Comparison of ENCODE assay signal across 8 mouse cellular contexts in the genomic region with DNA sequence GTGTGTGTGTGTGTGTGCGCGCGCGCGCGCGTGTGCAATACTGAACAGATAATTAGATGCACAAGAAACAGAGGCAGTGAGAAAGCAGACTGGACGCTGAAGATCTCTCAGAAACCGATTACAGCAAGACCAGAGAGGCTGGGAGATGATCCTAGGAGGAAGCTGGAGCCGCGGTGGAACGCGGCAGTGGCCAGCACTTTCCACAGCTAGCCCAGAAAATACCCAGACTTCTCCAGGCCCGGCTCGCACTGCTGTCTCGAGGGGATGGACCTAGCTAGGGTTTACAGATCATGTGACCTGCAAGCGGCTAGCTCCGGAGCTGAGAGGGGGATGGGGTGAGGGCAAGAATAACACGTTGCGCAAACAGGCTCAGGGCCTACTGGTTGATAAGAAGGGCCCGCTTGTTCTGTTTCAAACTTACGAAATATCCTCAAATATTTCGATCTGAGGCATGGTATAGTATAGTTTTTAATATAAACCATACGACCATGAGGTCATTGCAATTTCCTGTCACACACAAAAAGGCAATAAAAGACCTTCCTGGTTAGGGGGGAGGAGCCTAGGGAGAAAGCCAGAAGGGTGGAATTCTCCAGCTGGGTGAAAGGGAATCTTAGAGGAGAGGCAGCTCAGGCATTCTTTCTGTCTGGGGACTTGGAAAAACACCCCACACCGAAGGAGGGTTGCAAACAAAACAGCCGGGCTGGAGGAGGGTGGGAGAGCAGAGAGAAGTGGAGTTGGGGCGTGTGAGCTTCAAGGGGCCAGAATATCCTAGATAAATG. TPM values are rescaled to one million over a fixed set of nuclear protein-coding genes. Genes with fewer than 3 reads are reported as not detected.
A peak's percentile ranks its signal among the peaks of the same experiment; 100 is the strongest.
DNase-seq lines count a peak whose midpoint lies in the region; ATAC-seq and TF ChIP-seq lines count a peak whose summit lies in the region.

No protein-coding gene starts in this region.

- 1% methylated on average over 27 of the region's 27 CpGs for WGBS in heart, embryonic 10.5 days
- under 1% methylated on average over 27 of the region's 27 CpGs for WGBS in kidney, embryonic 15.5 days
- WGBS in liver, embryonic 13.5 days (ENCODE audit: insufficient replicate concordance): under 1% methylated on average over 27 of the region's 27 CpGs
- WGBS in stomach, embryonic 15.5 days: 1% methylated on average over 27 of the region's 27 CpGs

- H3K9ac ChIP-seq in kidney, embryonic 15.5 days: peak overlapping the region; percentile 57
- peak overlapping the region; percentile 72 for H3K9ac ChIP-seq in liver, embryonic 13.5 days
- no peak overlapping the region for H3K9ac ChIP-seq in stomach, embryonic 15.5 days

- H3K27me3 ChIP-seq in heart, embryonic 10.5 days (ENCODE audit: insufficient read depth, poor library complexity, severe bottlenecking): no peaks in the 10 kb centered on the region
- H3K27me3 ChIP-seq in kidney, embryonic 15.5 days: no peaks in the 10 kb centered on the region
- no peaks in the 10 kb centered on the region for H3K27me3 ChIP-seq in liver, embryonic 13.5 days
- no peaks in the 10 kb centered on the region for H3K27me3 ChIP-seq in stomach, embryonic 15.5 days (replicated peaks)

- peak; percentile 88 for ATAC-seq in erythroblast, adult 5-6 weeks (replicated peaks; ENCODE audit: low FRiP score, poor library complexity, severe bottlenecking)
- ATAC-seq in kidney, embryonic 15.5 days (replicated peaks; ENCODE audit: low FRiP score): peak; percentile 96
- peak; percentile 95 for ATAC-seq in liver, embryonic 13.5 days (ENCODE audit: low read depth)
- peak; percentile 92 for ATAC-seq in stomach, embryonic 15.5 days (ENCODE audit: insufficient read depth, low FRiP score, low read depth)

- TF ChIP-seq POLR2A in bone marrow macrophage, adult 2 months (IDR thresholded peaks at IDR 0.05; ENCODE audit: borderline replicate concordance, low read depth, low read length): no peak

- H3K4me2 ChIP-seq in kidney, embryonic 15.5 days: peak overlapping the region; percentile 74
- H3K4me2 ChIP-seq in liver, embryonic 13.5 days: peak overlapping the region; percentile 80
- H3K4me2 ChIP-seq in stomach, embryonic 15.5 days: peak overlapping the region; percentile 56

- no peaks in the 10 kb centered on the region for H3K36me3 ChIP-seq in heart, embryonic 10.5 days
- no peaks in the 10 kb centered on the region for H3K36me3 ChIP-seq in kidney, embryonic 15.5 days
- no peaks in the 10 kb centered on the region for H3K36me3 ChIP-seq in liver, embryonic 13.5 days
- no peaks in the 10 kb centered on the region for H3K36me3 ChIP-seq in stomach, embryonic 15.5 days

- H3K27ac ChIP-seq in bone marrow macrophage, adult 2 months (ENCODE audit: insufficient read depth, low read depth, low read length): peak overlapping the region; percentile 83
- H3K27ac ChIP-seq in heart, embryonic 10.5 days: peak overlapping the region; percentile 96
- peak overlapping the region; percentile 99 for H3K27ac ChIP-seq in kidney, embryonic 15.5 days
- peak overlapping the region; percentile 87 for H3K27ac ChIP-seq in liver, embryonic 13.5 days
- H3K27ac ChIP-seq in stomach, embryonic 15.5 days: peak overlapping the region; percentile 99

- peak overlapping the region; percentile 32 for H3K4me3 ChIP-seq in bone marrow macrophage, adult 2 months (ENCODE audit: insufficient read depth, low read length)
- peak overlapping the region; percentile 55 for H3K4me3 ChIP-seq in heart, embryonic 10.5 days
- H3K4me3 ChIP-seq in kidney, embryonic 15.5 days (replicated peaks): peak overlapping the region; percentile 44
- peak overlapping the region; percentile 61 for H3K4me3 ChIP-seq in liver, embryonic 13.5 days (replicated peaks)
- peak overlapping the region; percentile 25 for H3K4me3 ChIP-seq in stomach, embryonic 15.5 days (replicated peaks)

- H3K9me3 ChIP-seq in heart, embryonic 10.5 days: no peaks in the 10 kb centered on the region
- no peaks in the 10 kb centered on the region for H3K9me3 ChIP-seq in kidney, embryonic 15.5 days (replicated peaks)
- no peaks in the 10 kb centered on the region for H3K9me3 ChIP-seq in liver, embryonic 13.5 days (replicated peaks)
- H3K9me3 ChIP-seq in stomach, embryonic 15.5 days: no peaks in the 10 kb centered on the region

- no peak for TF ChIP-seq CTCF in bone marrow macrophage, adult 2 months (IDR thresholded peaks at IDR 0.05; ENCODE audit: low read depth, low read length)

- DNase-seq in 416B (ENCODE audit: low read depth): peak; percentile 97
- DNase-seq in heart, embryonic 10.5 days (ENCODE audit: low spot score): peak; percentile 97
- DNase-seq in liver, embryonic 13.5 days: peak; percentile 82
- DNase-seq in neural tube, embryonic 10.5 days (ENCODE audit: extremely low spot score, low spot score): peak; percentile 89

- H3K4me1 ChIP-seq in bone marrow macrophage, adult 2 months (ENCODE audit: control insufficient read depth, insufficient read depth, low read length): peaks cover 20% of the 10 kb centered on the region
- peaks cover 35% of the 10 kb centered on the region for H3K4me1 ChIP-seq in heart, embryonic 10.5 days
- H3K4me1 ChIP-seq in kidney, embryonic 15.5 days: peaks cover 32% of the 10 kb centered on the region
- H3K4me1 ChIP-seq in liver, embryonic 13.5 days (replicated peaks): peaks cover 29% of the 10 kb centered on the region
- H3K4me1 ChIP-seq in stomach, embryonic 15.5 days: peaks cover 28% of the 10 kb centered on the region

RNA-seq across cellular contexts. Expression of a gene that starts 22.1 kb away (rescaled TPM):
- polyA plus RNA-seq in bone marrow macrophage, adult 2 months (2012; ENCODE audit: insufficient read depth, insufficient read length, missing spikeins): 3.7 and 4.2 TPM in 2 replicates
- 37.6 and 48.2 TPM in 2 replicates for total RNA-seq in erythroblast, adult 5-6 weeks (2015; ENCODE audit: low replicate concordance)
- total RNA-seq in erythroblast, adult 5-6 weeks (2017; ENCODE audit: low replicate concordance): 51.9 and 56.2 TPM in 2 replicates
- polyA plus RNA-seq in heart, embryonic 10.5 days (2016; fragmentation: Nextera tagmentation; extraction: Ambion mirVana): 515 and 584 TPM in 2 replicates
- 647 and 670 TPM in 2 replicates for polyA plus RNA-seq in kidney, embryonic 15.5 days (2015; fragmentation: Nextera tagmentation; extraction: Ambion mirVana)
- 114 and 134 TPM in 2 replicates for polyA plus RNA-seq in liver, embryonic 13.5 days (2015; fragmentation: Nextera tagmentation; extraction: Ambion mirVana)
- 502 and 542 TPM in 2 replicates for polyA plus RNA-seq in stomach, embryonic 15.5 days (2015; fragmentation: Nextera tagmentation; extraction: Ambion mirVana)

Comparison
In these comparisons a context has a peak if more than half of its experiments do, and no peak if none do; other contexts are left out.
1. Peak in every context shown above with its lines: DNase-seq, ATAC-seq, H3K4me3 ChIP-seq and H3K27ac ChIP-seq.
2. RNA of a gene that starts 22.1 kb away (polyA plus RNA-seq): 647 to 670 TPM in kidney, embryonic 15.5 days, 515 to 584 TPM in heart, embryonic 10.5 days, 502 to 542 TPM in stomach, embryonic 15.5 days and 114 to 134 TPM in liver, embryonic 13.5 days; 3.7 to 4.2 TPM in bone marrow macrophage, adult 2 months; every median in the first group is over 10 times any median in the second.